Mouse (Mus musculus) MEL (cell line): Measurements from ENCODE around the gene Cnot4. TPM values are rescaled to one million over a fixed set of nuclear protein-coding genes. Genes with fewer than 3 reads are reported as not detected.

Source experiments
- DNase-seq: peaks from one replicate; pipeline ENCODE4 v3.0.0; 2011; ENCODE audit warnings: low read depth, low spot score
- H3K27ac ChIP-seq: 2 replicates; pipeline ENCODE4 v1.5.1; 2012; ENCODE audit warnings: low read depth, mild to moderate bottlenecking, control low read depth, low read length, moderate library complexity; ENCODE audit not compliant: control insufficient read depth
- H3K27me3 ChIP-seq, 2 experiments: fragments of 150-350 bp in 1 of 2; sonication (generic) in 1 of 2; 2 replicates each; pipeline ENCODE4 v1.6.1; 2012; ENCODE audit warnings: low read length in 2 of 2, mild to moderate bottlenecking in 2 of 2, improper control_type of control experiment in 1 of 2, moderate library complexity in 1 of 2; ENCODE audit not compliant: insufficient read depth in 2 of 2, control insufficient read depth in 1 of 2
- H3K36me3 ChIP-seq, 2 experiments: 2 replicates each; pipeline ENCODE4 v1.6.1; 2012 to 2014; ENCODE audit warnings: low read length in 2 of 2, improper control_type of control experiment in 1 of 2, inconsistent platforms in 1 of 2, mild to moderate bottlenecking in 1 of 2; ENCODE audit not compliant: insufficient read depth in 2 of 2, control insufficient read depth in 1 of 2
- H3K4me1 ChIP-seq, 2 experiments: fragments of 150-350 bp in 1 of 2; sonication (generic) in 1 of 2; 2 replicates each; pipeline ENCODE4 v1.6.1; 2012; ENCODE audit warnings: low read length in 2 of 2, improper control_type of control experiment in 1 of 2, mild to moderate bottlenecking in 1 of 2; ENCODE audit not compliant: insufficient read depth in 2 of 2, control insufficient read depth in 1 of 2
- H3K4me3 ChIP-seq, 2 experiments: fragments of 150-350 bp in 1 of 2; sonication (generic) in 1 of 2; 2 replicates each; pipeline ENCODE4 v1.5.1; 2012; ENCODE audit warnings: low read depth in 2 of 2, low read length in 2 of 2, mild to moderate bottlenecking in 2 of 2, moderate library complexity in 2 of 2, control low read depth in 1 of 2, improper control_type of control experiment in 1 of 2; ENCODE audit not compliant: control insufficient read depth in 1 of 2, insufficient read depth in 1 of 2
- H3K79me2 ChIP-seq: 2 replicates; pipeline ENCODE4 v1.6.1; 2012; ENCODE audit warnings: mild to moderate bottlenecking, low read length, moderate library complexity; ENCODE audit not compliant: control insufficient read depth, poor library complexity, insufficient read depth
- H3K9ac ChIP-seq: 2 replicates; pipeline ENCODE4 v1.6.1; 2012; ENCODE audit warnings: low read depth, mild to moderate bottlenecking, control low read depth, low read length, moderate library complexity; ENCODE audit not compliant: control insufficient read depth, poor library complexity, severe bottlenecking
- H3K9me3 ChIP-seq: fragments of 150-350 bp; sonication (generic); replicated peaks from 2 replicates; pipeline ENCODE4 v1.6.1; 2012; ENCODE audit warnings: mild to moderate bottlenecking, low read length, improper control_type of control experiment, moderate library complexity; ENCODE audit not compliant: insufficient read depth
- CHD2 ChIP-seq: IDR thresholded peaks from 2 replicates; pipeline ENCODE4 v1.6.1; 2011; ENCODE audit warnings: low read length, improper control_type of control experiment
- CTCF ChIP-seq, 3 experiments: IDR thresholded peaks in 2 of 3; conservative IDR thresholded peaks in 1 of 3; 2 replicates each; pipeline ENCODE4 v1.5.1; 2011 to 2012; ENCODE audit warnings: low read length in 3 of 3, low read depth in 2 of 3, mild to moderate bottlenecking in 2 of 3, improper control_type of control experiment in 1 of 3, inconsistent platforms in 1 of 3, mixed read lengths in 1 of 3, moderate library complexity in 1 of 3; ENCODE audit not compliant: control insufficient read depth in 1 of 3, insufficient read depth in 1 of 3, poor library complexity in 1 of 3, severe bottlenecking in 1 of 3
- E2F4 ChIP-seq: IDR thresholded peaks from 2 replicates; pipeline ENCODE4 v1.6.1; 2011; ENCODE audit warnings: low read depth, low read length, improper control_type of control experiment, borderline replicate concordance
- ELF1 ChIP-seq: IDR thresholded peaks from 2 replicates; pipeline ENCODE4 v1.6.1; 2014; ENCODE audit warnings: low read depth, mild to moderate bottlenecking, inconsistent platforms, low read length, improper control_type of control experiment, moderate library complexity
- EP300 ChIP-seq, 2 experiments: IDR thresholded peaks; 2 replicates each; pipeline ENCODE4 v1.6.1; 2011; ENCODE audit warnings: improper control_type of control experiment in 2 of 2, low read length in 2 of 2, low read depth in 1 of 2, mild to moderate bottlenecking in 1 of 2
- ETS1 ChIP-seq: IDR thresholded peaks from 2 replicates; pipeline ENCODE4 v1.6.1; 2012; ENCODE audit warnings: low read depth, mild to moderate bottlenecking, inconsistent platforms, low read length, improper control_type of control experiment, moderate library complexity
- GABPA ChIP-seq: IDR thresholded peaks from 2 replicates; pipeline ENCODE4 v1.6.1; 2012; ENCODE audit warnings: low read depth, mild to moderate bottlenecking, inconsistent platforms, low read length, improper control_type of control experiment, moderate library complexity
- HCFC1 ChIP-seq: IDR thresholded peaks from 2 replicates; pipeline ENCODE4 v1.6.1; 2012; ENCODE audit warnings: low read depth, mild to moderate bottlenecking, inconsistent platforms, low read length, improper control_type of control experiment, moderate library complexity
- KAT2A ChIP-seq: conservative IDR thresholded peaks from 2 replicates; pipeline ENCODE4 v1.6.1; 2012; ENCODE audit warnings: low read depth, low read length, improper control_type of control experiment, inconsistent platforms
- MAFK ChIP-seq: IDR thresholded peaks from 2 replicates; pipeline ENCODE4 v1.6.1; 2011; ENCODE audit warnings: low read depth, mild to moderate bottlenecking, low read length, improper control_type of control experiment, borderline replicate concordance
- MAX ChIP-seq: IDR thresholded peaks from 2 replicates; pipeline ENCODE4 v1.6.1; 2011; ENCODE audit warnings: low read length, improper control_type of control experiment
- MAZ ChIP-seq: IDR thresholded peaks from 2 replicates; pipeline ENCODE4 v1.6.1; 2012; ENCODE audit warnings: low read depth, mild to moderate bottlenecking, inconsistent platforms, low read length, improper control_type of control experiment
- MXI1 ChIP-seq: IDR thresholded peaks from 2 replicates; pipeline ENCODE4 v1.6.1; 2011; ENCODE audit warnings: mild to moderate bottlenecking, low read depth, low read length, improper control_type of control experiment
- MYB ChIP-seq: IDR thresholded peaks from 2 replicates; pipeline ENCODE4 v1.6.1; 2011; ENCODE audit warnings: mild to moderate bottlenecking, low read depth, low read length, improper control_type of control experiment
- MYC ChIP-seq: IDR thresholded peaks from 2 replicates; pipeline ENCODE4 v1.6.1; 2011; ENCODE audit warnings: low read depth, mild to moderate bottlenecking, low read length, improper control_type of control experiment, moderate library complexity
- NRF1 ChIP-seq: IDR thresholded peaks from 2 replicates; pipeline ENCODE4 v1.6.1; 2014; ENCODE audit warnings: low read depth, mild to moderate bottlenecking, inconsistent platforms, low read length, improper control_type of control experiment, moderate library complexity; ENCODE audit not compliant: poor library complexity, insufficient read depth, severe bottlenecking
- POLR2A ChIP-seq, 2 experiments: IDR thresholded peaks; 2 replicates each; pipeline ENCODE4 v1.6.1; 2011 to 2012; ENCODE audit warnings: low read length in 2 of 2, mild to moderate bottlenecking in 2 of 2, control low read depth in 1 of 2, improper control_type of control experiment in 1 of 2, low read depth in 1 of 2, moderate library complexity in 1 of 2; ENCODE audit not compliant: control insufficient read depth in 1 of 2, insufficient read depth in 1 of 2, poor library complexity in 1 of 2
- POLR2AphosphoS5 ChIP-seq: IDR thresholded peaks from 2 replicates; pipeline ENCODE4 v1.6.1; 2012; ENCODE audit warnings: low read depth, borderline replicate concordance, mild to moderate bottlenecking, inconsistent platforms, low read length, moderate library complexity, mixed read lengths
- RCOR1 ChIP-seq: IDR thresholded peaks from 2 replicates; pipeline ENCODE4 v1.6.1; 2012; ENCODE audit warnings: low read depth, mild to moderate bottlenecking, inconsistent platforms, low read length, improper control_type of control experiment
- SIN3A ChIP-seq: IDR thresholded peaks from 2 replicates; pipeline ENCODE4 v1.6.1; 2012; ENCODE audit warnings: low read length, improper control_type of control experiment, inconsistent platforms
- SMC3 ChIP-seq: IDR thresholded peaks from 2 replicates; pipeline ENCODE4 v1.6.1; 2011; ENCODE audit warnings: low read depth, low read length, improper control_type of control experiment
- TAL1 ChIP-seq: IDR thresholded peaks from 2 replicates; pipeline ENCODE4 v1.6.1; 2012; ENCODE audit warnings: mild to moderate bottlenecking, inconsistent platforms, low read length, moderate library complexity, mixed read lengths
- TBP ChIP-seq: IDR thresholded peaks from 2 replicates; pipeline ENCODE4 v1.8.0; 2011; ENCODE audit warnings: low read depth, low read length, improper control_type of control experiment
- TCF12 ChIP-seq: IDR thresholded peaks from 2 replicates; pipeline ENCODE4 v1.6.1; 2014; ENCODE audit warnings: low read depth, mild to moderate bottlenecking, inconsistent platforms, low read length, improper control_type of control experiment, moderate library complexity
- UBTF ChIP-seq: IDR thresholded peaks from 2 replicates; pipeline ENCODE4 v1.6.1; 2012; ENCODE audit warnings: low read depth, mild to moderate bottlenecking, inconsistent platforms, low read length, improper control_type of control experiment, moderate library complexity, borderline replicate concordance; ENCODE audit not compliant: insufficient read depth
- ZKSCAN1 ChIP-seq: IDR thresholded peaks from 2 replicates; pipeline ENCODE4 v1.6.1; 2012; ENCODE audit warnings: low read depth, mild to moderate bottlenecking, inconsistent platforms, low read length, improper control_type of control experiment, moderate library complexity
- ZNF384 ChIP-seq: IDR thresholded peaks from 2 replicates; pipeline ENCODE4 v1.6.1; 2012; ENCODE audit warnings: low read depth, mild to moderate bottlenecking, inconsistent platforms, low read length, improper control_type of control experiment
- polyA plus RNA-seq, 2 experiments: library from polyadenylated mRNA; stranded (reverse) in 1 of 2; unstranded in 1 of 2; fragments of >175 nt in 1 of 2; fragments of >200 nt in 1 of 2; gene quantifications; 2 replicates each; pipeline versions ENCODE4 v1.2.1 to v1.2.4; 2012; ENCODE audit warnings: low replicate concordance in 2 of 2, low read depth in 1 of 2; ENCODE audit not compliant: insufficient read length in 2 of 2, insufficient read depth in 1 of 2, missing spikeins in 1 of 2
- total RNA-seq: library from RNA; depleted of rRNA; stranded (reverse); fragments of 300-350 nt; gene quantifications from 2 replicates; pipeline ENCODE4 v1.2.3, GENCODE M21; 2012

The Cnot4 gene
- total and polyA plus RNA-seq, 3 experiments = 6.2 to 41.9 (median 13.6) TPM

DNA sequence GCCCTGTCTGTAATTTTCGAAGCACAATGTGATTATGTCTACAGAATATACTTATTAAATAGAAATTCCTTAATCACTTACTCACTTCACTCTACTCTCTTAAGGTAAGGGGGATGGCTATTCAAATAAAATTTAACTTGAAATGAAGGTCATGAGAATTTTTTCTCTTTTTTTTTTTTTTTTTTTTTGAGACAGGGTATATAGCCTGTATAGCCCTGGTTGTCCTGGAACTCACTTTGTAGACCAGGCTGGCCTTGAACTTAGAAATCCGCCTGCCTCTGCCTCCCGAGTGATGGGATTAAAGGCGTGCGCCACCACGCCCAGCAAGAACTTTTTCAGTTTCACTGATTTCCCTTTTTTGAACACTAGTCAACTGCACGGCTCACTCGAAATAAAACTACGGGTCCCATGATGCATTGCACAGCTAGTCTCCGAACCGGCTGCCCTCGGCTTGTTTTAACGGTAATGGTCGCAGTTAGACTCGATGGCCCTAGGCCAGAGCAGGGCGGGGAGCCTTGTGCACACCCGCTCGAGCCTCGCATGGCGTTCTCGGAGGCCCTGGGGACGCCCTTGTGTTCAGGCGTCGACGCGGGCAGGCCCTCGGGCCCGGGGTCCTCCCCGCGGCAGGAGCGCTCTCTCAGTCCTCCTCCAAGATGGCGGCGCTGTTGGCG is 43.6 kb upstream of the Cnot4 start, which contains the start of gene Nup205:
Gene Nup205 (plus strand): TSS at position 443 of the 671 bp plus-strand sequence.
- H3K36me3 ChIP-seq = peaks cover 2 to 15% of the 10 kb centered on the region in 2 experiments; a peak in 3 of 4 replicates
- TF ChIP-seq SIN3A (peak; percentile 81), MAX (peak; percentile 99), HCFC1 (peak; percentile 95), POLR2A (IDR thresholded peaks at IDR 0.05; ENCODE audit: control insufficient read depth in 1 of 2, insufficient read depth in 1 of 2, low read depth in 1 of 2, low read length in 2 of 2, poor library complexity in 1 of 2) (peak in 1 of 2 experiments; percentile 65; a peak in 1 of 4 replicates), TCF12 (no peak), ETS1 (no peak), UBTF (no peak), MAFK (no peak), E2F4 (no peak; the same call in 1 of the 2 replicates), EP300 (IDR thresholded peaks at IDR 0.05; ENCODE audit: low read depth in 1 of 2, low read length in 2 of 2) (no peak), ELF1 (0 out of 2 replicates have a peak, but pooled peaks have one; percentile 38), ZNF384 (peak; percentile 64), MYB (peak; percentile 67), NRF1 (no peak), KAT2A (peak; percentile 81; the same call in 1 of the 2 replicates), ZKSCAN1 (no peak), RCOR1 (peak; percentile 67), GABPA (no peak), TBP (peak; percentile 98), POLR2AphosphoS5 (no peak), SMC3 (no peak), TAL1 (no peak), MYC (peak; percentile 59; the same call in 1 of the 2 replicates), MAZ (0 out of 2 replicates have a peak, but pooled peaks have one; percentile 77), CTCF (IDR thresholded peaks at IDR 0.05 in 2 of 3, conservative IDR thresholded peaks at IDR 0.05 in 1 of 3; ENCODE audit: control insufficient read depth in 1 of 3, insufficient read depth in 1 of 3, low read depth in 2 of 3, low read length in 3 of 3, poor library complexity in 1 of 3, severe bottlenecking in 1 of 3) (peak in 1 of 3 experiments; percentile 26; a peak in 2 of 6 replicates), MXI1 (0 out of 2 replicates have a peak, but pooled peaks have one; percentile 4), CHD2 (no peak)
- TF ChIP-seq, all 39 proteins: peak for 14

More for the DNA sequence above, 43.6 kb upstream of the Cnot4 start, which contains the start of gene Nup205:
- H3K27ac ChIP-seq = peak within 1 kb of the TSS; percentile 95
- H3K4me1 ChIP-seq = peaks cover 0 to 3% of the 10 kb centered on the region in 2 experiments; a peak in 2 of 4 replicates
- H3K9me3 ChIP-seq = no peaks in the 10 kb centered on the region
- H3K4me3 ChIP-seq = peak within 1 kb of the TSS; percentile 67 to 89
- no peaks in the 10 kb centered on the region for H3K27me3 ChIP-seq
- peak; percentile 93 for DNase-seq
- H3K79me2 ChIP-seq = peaks cover 42% of the 10 kb centered on the region
- peak within 1 kb of the TSS; percentile 96 for H3K9ac ChIP-seq
